Mouse (Mus musculus) liver, adult 2 months (tissue): ENCODE results near the gene Spty2d1.

Experiments used
- CTCF ChIP-seq: fragments of 200-500 bp; IDR thresholded peaks from 2 replicates; pipeline ENCODE4 v1.5.1; 2011; ENCODE audit warnings: low read depth, low read length, control low read depth
- POLR2A ChIP-seq: fragments of 200-500 bp; IDR thresholded peaks from 2 replicates; pipeline ENCODE4 v1.6.1; 2011; ENCODE audit warnings: low read length, control low read depth; ENCODE audit not compliant: insufficient read depth; ENCODE audit errors: extremely low read depth

DNA sequence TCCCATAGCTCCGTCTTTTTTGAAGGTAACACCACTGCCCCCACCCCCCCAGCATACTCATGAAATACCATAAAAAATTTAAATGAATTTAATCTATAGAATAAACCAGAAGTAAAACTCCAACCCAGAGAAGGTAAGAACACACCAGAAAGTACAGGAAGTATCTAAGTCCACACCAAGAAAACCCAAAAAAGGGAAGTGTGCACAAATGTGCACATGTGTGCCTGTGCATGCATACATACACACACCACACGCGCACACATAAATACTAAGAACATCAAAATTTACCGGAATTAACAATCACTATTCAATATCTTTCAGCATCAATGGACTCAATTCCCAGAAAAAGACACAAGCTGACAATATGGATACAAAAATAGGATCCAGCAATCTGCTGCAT lies 38.3 kb downstream of the Spty2d1 start:
- TF ChIP-seq POLR2A (no peak), CTCF (no peak)
